Mouse (Mus musculus) CH12.LX (cell line): ENCODE measurements at regions not wholly inside any gene's neighbourhood (a gene's known extent, or its start where the extent isn't known, plus 50 kb on each side); places are given as distances from the start of the nearest gene placed in this dataset.

Experiments
- DNase-seq: peaks from one replicate; pipeline ENCODE4 v3.0.0-alpha.2; 2013; ENCODE audit errors: extremely low read depth
- H3K27ac ChIP-seq: 2 replicates; pipeline ENCODE4 v1.5.1; 2012; ENCODE audit warnings: low read depth, mild to moderate bottlenecking, control low read depth, moderate library complexity; ENCODE audit not compliant: insufficient read depth
- H3K27me3 ChIP-seq: replicated peaks from 2 replicates; pipeline ENCODE3; 2012; ENCODE audit warnings: inconsistent platforms
- H3K36me3 ChIP-seq, 2 experiments: replicated peaks in 1 of 2; 2 replicates each; pipeline versions ENCODE3 to v1.6.1; 2012; ENCODE audit warnings: inconsistent platforms in 1 of 2, low read length in 1 of 2, mild to moderate bottlenecking in 1 of 2, mixed read lengths in 1 of 2, moderate library complexity in 1 of 2; ENCODE audit not compliant: control insufficient read depth in 1 of 2, insufficient read depth in 1 of 2
- H3K4me1 ChIP-seq, 2 experiments: 2 replicates each; pipeline ENCODE4 v1.6.1; 2012; ENCODE audit warnings: inconsistent platforms in 1 of 2, moderate library complexity in 1 of 2; ENCODE audit not compliant: insufficient read depth in 2 of 2, control insufficient read depth in 1 of 2
- H3K4me2 ChIP-seq: 2 replicates; pipeline ENCODE4 v1.6.1; 2012; ENCODE audit warnings: low read depth, mild to moderate bottlenecking, control low read depth; ENCODE audit not compliant: poor library complexity, insufficient read depth, severe bottlenecking
- H3K4me3 ChIP-seq, 3 experiments: fragments of 150-350 bp in 1 of 3; sonication (generic) in 1 of 3; replicated peaks in 1 of 3; 2 replicates each; pipeline versions ENCODE3 to v1.5.1; 2011 to 2012; ENCODE audit warnings: low read depth in 2 of 3, low read length in 2 of 3, mild to moderate bottlenecking in 2 of 3, moderate library complexity in 2 of 3, control low read depth in 1 of 3, improper control_type of control experiment in 1 of 3, inconsistent platforms in 1 of 3, mixed read lengths in 1 of 3; ENCODE audit not compliant: poor library complexity in 1 of 3
- H3K79me2 ChIP-seq: replicated peaks from 2 replicates; pipeline ENCODE4 v1.6.1; 2012; ENCODE audit warnings: mild to moderate bottlenecking, moderate library complexity; ENCODE audit not compliant: control insufficient read depth, poor library complexity, insufficient read depth, severe bottlenecking; ENCODE audit errors: extremely low read depth
- H3K9ac ChIP-seq: 2 replicates; pipeline ENCODE4 v1.6.1; 2012; ENCODE audit warnings: low read depth, mild to moderate bottlenecking, control low read depth, moderate library complexity; ENCODE audit not compliant: insufficient read depth
- H3K9me3 ChIP-seq: replicated peaks from 2 replicates; pipeline ENCODE3; 2012; ENCODE audit warnings: low read length, inconsistent platforms, mixed read lengths
- CHD2 ChIP-seq: IDR thresholded peaks from 2 replicates; pipeline ENCODE4 v1.6.1; 2011; ENCODE audit warnings: low read length, improper control_type of control experiment
- E2F4 ChIP-seq: IDR thresholded peaks from 2 replicates; pipeline ENCODE4 v1.6.1; 2011; ENCODE audit warnings: low read depth, low read length, improper control_type of control experiment; ENCODE audit not compliant: insufficient replicate concordance
- ELF1 ChIP-seq: IDR thresholded peaks from 2 replicates; pipeline ENCODE4 v1.6.1; 2014; ENCODE audit warnings: low read depth, mild to moderate bottlenecking, inconsistent platforms, low read length, improper control_type of control experiment
- ETS1 ChIP-seq: conservative IDR thresholded peaks from 2 replicates; pipeline ENCODE4 v1.6.1; 2012; ENCODE audit warnings: low read depth, mild to moderate bottlenecking, inconsistent platforms, low read length, improper control_type of control experiment, moderate library complexity
- HCFC1 ChIP-seq: IDR thresholded peaks from 2 replicates; pipeline ENCODE4 v1.6.1; 2012; ENCODE audit warnings: low read depth, mild to moderate bottlenecking, inconsistent platforms, low read length, improper control_type of control experiment
- IRF4 ChIP-seq: IDR thresholded peaks from 2 replicates; pipeline ENCODE4 v1.6.1; 2014; ENCODE audit warnings: low read depth, mild to moderate bottlenecking, inconsistent platforms, low read length, improper control_type of control experiment
- JUND ChIP-seq: conservative IDR thresholded peaks from 2 replicates; pipeline ENCODE4 v1.6.1; 2011; ENCODE audit warnings: low read depth, low read length, improper control_type of control experiment
- KAT2A ChIP-seq: IDR thresholded peaks from 2 replicates; pipeline ENCODE4 v1.6.1; 2012; ENCODE audit warnings: low read length, improper control_type of control experiment, inconsistent platforms; ENCODE audit not compliant: insufficient replicate concordance
- MAFK ChIP-seq: IDR thresholded peaks from 2 replicates; pipeline ENCODE4 v1.6.1; 2011; ENCODE audit warnings: low read length, improper control_type of control experiment; ENCODE audit not compliant: insufficient replicate concordance
- MAX ChIP-seq: IDR thresholded peaks from 2 replicates; pipeline ENCODE4 v1.6.1; 2011; ENCODE audit warnings: low read length, improper control_type of control experiment
- NELFE ChIP-seq: IDR thresholded peaks from 2 replicates; pipeline ENCODE4 v1.6.1; 2011; ENCODE audit warnings: low read depth, low read length, improper control_type of control experiment
- NRF1 ChIP-seq: IDR thresholded peaks from 2 replicates; pipeline ENCODE4 v1.6.1; 2014; ENCODE audit warnings: low read depth, mild to moderate bottlenecking, inconsistent platforms, low read length, improper control_type of control experiment, moderate library complexity
- PAX5 ChIP-seq: IDR thresholded peaks from 2 replicates; pipeline ENCODE4 v1.6.1; 2012; ENCODE audit warnings: low read length, inconsistent platforms, mixed read lengths
- POLR2A ChIP-seq: IDR thresholded peaks from 2 replicates; pipeline ENCODE4 v1.6.1; 2011; ENCODE audit warnings: low read depth, mild to moderate bottlenecking, improper control_type of control experiment, low read length
- RAD21 ChIP-seq: IDR thresholded peaks from 2 replicates; pipeline ENCODE4 v1.6.1; 2011; ENCODE audit warnings: low read depth, mild to moderate bottlenecking, low read length, improper control_type of control experiment, moderate library complexity
- TCF12 ChIP-seq: IDR thresholded peaks from 2 replicates; pipeline ENCODE4 v1.6.1; 2014; ENCODE audit warnings: low read depth, mild to moderate bottlenecking, inconsistent platforms, low read length, improper control_type of control experiment
- UBTF ChIP-seq: IDR thresholded peaks from 2 replicates; pipeline ENCODE4 v1.6.1; 2012; ENCODE audit warnings: low read depth, mild to moderate bottlenecking, inconsistent platforms, low read length, improper control_type of control experiment, moderate library complexity
- ZC3H11A ChIP-seq: IDR thresholded peaks from 2 replicates; pipeline ENCODE4 v1.6.1; 2012; ENCODE audit warnings: low read depth, mild to moderate bottlenecking, inconsistent platforms, low read length, improper control_type of control experiment
- ZKSCAN1 ChIP-seq: IDR thresholded peaks from 2 replicates; pipeline ENCODE4 v1.6.1; 2012; ENCODE audit warnings: low read depth, inconsistent platforms, low read length, improper control_type of control experiment, borderline replicate concordance
- ZMIZ1 ChIP-seq: IDR thresholded peaks from 2 replicates; pipeline ENCODE4 v1.6.1; 2012; ENCODE audit warnings: low read depth, mild to moderate bottlenecking, inconsistent platforms, low read length, improper control_type of control experiment
- ZNF384 ChIP-seq: IDR thresholded peaks from 2 replicates; pipeline ENCODE4 v1.6.1; 2012; ENCODE audit warnings: low read depth, low read length, improper control_type of control experiment, inconsistent platforms
- dilution Hi-C: fragments of 300-500 bp; cut with MboI; formaldehyde crosslinking; loops from 2 replicates; pipeline ENCODE4 v1.14.3; 2020; ENCODE audit warnings: low sequenced_read_pairs; ENCODE audit not compliant: extremely low pct_unique_long_range_greater_than_20kb, extremely low pct_ligation_motif_present
- in situ Hi-C: fragments of 300-500 bp; cut with MboI; formaldehyde crosslinking; loops from 3 replicates; pipeline ENCODE4 v1.14.3; 2019; ENCODE audit warnings: low sequenced_read_pairs, low pct_ligation_motif_present, low pct_unique_long_range_greater_than_20kb, mixed read lengths

DNA sequence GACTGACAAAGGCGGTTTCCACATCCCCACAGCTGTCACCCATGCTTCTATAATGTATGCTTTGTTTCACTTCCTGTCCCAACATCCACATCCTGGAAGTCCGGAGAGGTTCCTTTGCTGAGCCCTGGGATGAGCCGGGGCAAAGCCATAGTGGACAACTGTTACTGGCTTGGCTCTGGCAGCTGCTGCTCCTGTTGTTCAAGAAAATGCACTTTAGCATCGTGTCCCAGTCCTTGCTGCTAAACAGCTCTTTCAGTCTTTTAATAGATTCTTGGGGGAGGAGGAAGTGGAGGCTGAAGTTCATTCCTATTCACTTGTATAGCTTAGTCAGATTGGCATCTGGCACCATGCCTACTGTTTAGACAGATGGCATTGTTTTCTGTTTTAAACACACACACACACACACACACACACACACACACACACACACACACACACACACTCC, 135.9 kb upstream of the Rnd3 start:
- Histone ChIP-seq H3K27ac (no peak overlapping the region), H3K36me3 (no peaks in the 10 kb centered on the region), H3K9me3 (no peaks in the 10 kb centered on the region), H3K79me2 (no peaks in the 10 kb centered on the region), H3K4me1 (peaks cover 0 to 4% of the 10 kb centered on the region in 2 experiments; a peak in 1 of 4 replicates), H3K4me3 (no peak overlapping the region), H3K9ac (no peak overlapping the region), H3K27me3 (no peaks in the 10 kb centered on the region), H3K4me2 (0 out of 2 replicates have a peak overlapping the region, but pooled peaks have one; percentile 11)
- TF ChIP-seq MAX (no peak), ETS1 (no peak), E2F4 (no peak), ZC3H11A (no peak), ZNF384 (no peak), ZMIZ1 (no peak), CHD2 (no peak), PAX5 (no peak), NELFE (no peak), JUND (no peak), ZKSCAN1 (no peak), KAT2A (no peak), UBTF (no peak), TCF12 (no peak), NRF1 (no peak), ELF1 (no peak)
- in situ Hi-C loops: no loop called here
- no peak for DNase-seq
- dilution Hi-C loops: no loop called here

DNA sequence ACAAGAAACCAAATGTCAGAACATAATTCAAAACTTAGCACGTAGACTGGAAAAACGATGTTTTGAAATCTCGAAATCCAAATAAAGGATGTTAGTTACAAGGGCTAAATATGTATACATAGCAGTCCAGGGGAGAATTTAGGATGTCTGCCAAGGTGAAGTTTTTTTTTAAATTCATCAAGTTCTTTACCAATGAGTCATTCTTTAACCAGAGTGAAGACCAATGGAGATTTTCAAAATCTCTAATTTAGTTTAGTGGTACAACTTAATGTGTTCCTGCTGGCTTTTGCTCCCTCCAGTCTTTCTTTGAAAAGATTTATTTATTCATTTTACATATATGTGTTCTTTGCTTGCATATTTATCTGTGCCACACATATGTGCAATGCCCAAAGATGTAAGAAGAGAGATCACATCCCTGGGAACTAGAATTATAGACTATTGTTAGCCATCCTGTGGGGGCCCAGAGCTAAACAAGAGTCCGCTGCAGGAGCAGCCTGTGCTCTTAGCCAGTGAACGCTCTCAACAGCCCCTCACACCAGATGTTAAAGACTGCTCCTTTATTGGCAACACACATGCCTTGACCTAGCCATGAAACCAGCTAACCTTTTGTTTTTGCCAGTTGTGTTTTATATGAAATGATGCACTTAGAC, 130.6 kb upstream of the Rnd3 start:
- H3K4me1 ChIP-seq: peaks cover 0 to 1% of the 10 kb centered on the region in 2 experiments; a peak in 1 of 4 replicates
- no peaks in the 10 kb centered on the region for H3K79me2 ChIP-seq
- no peak overlapping the region for H3K4me3 ChIP-seq
- dilution Hi-C loops (no loop called here), in situ Hi-C loops (no loop called here)
- no peaks in the 10 kb centered on the region for H3K27me3 ChIP-seq
- TF ChIP-seq E2F4: no peak
- no peak for TF ChIP-seq POLR2A
- TF ChIP-seq ZC3H11A: no peak
- TF ChIP-seq IRF4: no peak
- TF ChIP-seq RAD21: no peak
- no peak for TF ChIP-seq MAFK
- TF ChIP-seq NRF1: no peak
- no peak for TF ChIP-seq HCFC1
- no peak overlapping the region for H3K27ac ChIP-seq
- no peak overlapping the region for H3K9ac ChIP-seq
- H3K9me3 ChIP-seq: no peaks in the 10 kb centered on the region
- H3K4me2 ChIP-seq: no peak overlapping the region
- no peak for DNase-seq
- no peaks in the 10 kb centered on the region for H3K36me3 ChIP-seq
